Mouse (Mus musculus) hindbrain, embryonic 13.5 days (tissue): ENCODE results near the gene Mrps12. TPM values are rescaled to one million over a fixed set of nuclear protein-coding genes. Genes with fewer than 3 reads are reported as not detected.

Experiments used
- ATAC-seq: fragments of 200-750 bp; cut with Nextera tagmentation; 2 replicates; pipeline ENCODE4 v1.8.0; 2017; ENCODE audit warnings: moderate TSS enrichment; ENCODE audit not compliant: low FRiP score
- H3K27ac ChIP-seq: fragments of 300-500 bp; sonication (generic); 2 replicates; pipeline ENCODE4 v1.5.1; 2015; ENCODE audit warnings: inconsistent platforms, mild to moderate bottlenecking, moderate library complexity
- H3K27me3 ChIP-seq: fragments of 300-500 bp; sonication (generic); 2 replicates; pipeline ENCODE4 v1.6.1; 2015; ENCODE audit warnings: mild to moderate bottlenecking, inconsistent platforms
- H3K36me3 ChIP-seq: fragments of 300-500 bp; sonication (generic); 2 replicates; pipeline ENCODE4 v1.6.1; 2015; ENCODE audit warnings: mild to moderate bottlenecking, inconsistent platforms
- H3K4me1 ChIP-seq: fragments of 300-500 bp; sonication (generic); replicated peaks from 2 replicates; pipeline ENCODE4 v1.6.1; 2015; ENCODE audit warnings: inconsistent platforms
- H3K4me2 ChIP-seq: fragments of 300-500 bp; sonication (generic); 2 replicates; pipeline ENCODE4 v1.6.1; 2015; ENCODE audit warnings: inconsistent platforms, mild to moderate bottlenecking, moderate library complexity
- H3K4me3 ChIP-seq: fragments of 300-500 bp; sonication (generic); 2 replicates; pipeline ENCODE4 v1.5.1; 2015; ENCODE audit warnings: mild to moderate bottlenecking, inconsistent platforms
- H3K9ac ChIP-seq: fragments of 300-500 bp; sonication (generic); 2 replicates; pipeline ENCODE4 v1.6.1; 2015; ENCODE audit warnings: mild to moderate bottlenecking, inconsistent platforms
- H3K9me3 ChIP-seq: fragments of 300-500 bp; sonication (generic); 2 replicates; pipeline ENCODE4 v1.6.1; 2016; ENCODE audit warnings: inconsistent platforms
- WGBS: fragments of 180-500 bp; shearing (Covaris S2); methylation state at CpG from one replicate; pipeline ENCODE4 v1.1.7; 2015; 5-methylcytosine and 5-hydroxymethylcytosine counted together
- polyA plus RNA-seq: library from polyadenylated mRNA; unstranded; fragments of >200 nt; fragmentation: Nextera tagmentation; extraction: Ambion mirVana; gene quantifications from 2 replicates; pipeline ENCODE4 v1.2.1, GENCODE M21; 2015

Gene Mrps12
- polyA plus RNA-seq, 1 experiment from 2014 or later, result 114 TPM

DNA sequence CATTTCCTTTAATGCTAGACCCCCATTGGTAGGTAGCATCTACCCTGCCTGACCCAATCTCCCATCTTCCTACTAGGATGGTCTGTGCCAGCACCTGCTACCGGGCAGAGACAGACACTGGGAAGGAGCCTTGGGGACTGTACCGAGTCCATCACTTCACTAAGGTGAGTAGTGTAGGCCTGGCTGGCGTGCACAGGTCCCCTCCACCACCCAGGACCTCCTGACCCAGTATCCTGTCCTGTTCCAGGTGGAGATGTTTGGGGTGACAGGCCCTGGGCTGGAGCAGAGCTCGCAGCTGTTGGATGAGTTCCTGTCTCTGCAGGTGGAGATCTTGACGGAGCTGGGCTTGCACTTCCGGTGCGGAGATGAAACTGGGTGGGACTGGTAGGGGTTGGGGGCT lies 8.3 kb upstream of the Mrps12 start:
- no peaks in the 10 kb centered on the region for H3K9me3 ChIP-seq
- peaks cover 49% of the 10 kb centered on the region for H3K36me3 ChIP-seq
- no peak overlapping the region for H3K4me3 ChIP-seq
- H3K4me2 ChIP-seq, result no peak overlapping the region
- H3K27me3 ChIP-seq, result no peaks in the 10 kb centered on the region
- over 99% methylated on average over 7 of the region's 7 CpGs for WGBS
- no peak overlapping the region for H3K9ac ChIP-seq
- H3K27ac ChIP-seq, result no peak overlapping the region
- no peaks in the 10 kb centered on the region; the same call in 1 of the 2 replicates for H3K4me1 ChIP-seq
- no peak for ATAC-seq

DNA sequence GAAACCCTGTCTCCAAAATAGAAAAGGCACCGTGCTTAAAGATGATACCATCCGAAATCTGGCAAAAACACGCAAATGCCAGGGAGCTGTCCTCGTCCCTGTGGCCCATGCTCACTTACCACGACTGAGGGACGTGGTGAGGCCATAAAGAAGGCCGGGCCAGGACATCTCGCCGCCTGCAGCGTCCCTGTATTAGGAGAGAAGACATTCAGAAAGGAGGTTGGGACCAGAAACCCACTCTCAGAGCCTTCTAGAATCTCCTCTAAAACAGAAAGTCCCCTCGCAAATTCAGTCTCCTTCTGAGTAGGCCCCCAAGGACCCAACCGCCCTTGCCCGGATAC lies 282 bp downstream of the Mrps12 start:
- Histone ChIP-seq H3K4me1 (peaks cover 15% of the 10 kb centered on the region), H3K4me2 (peak overlapping the region; percentile 93), H3K9ac (peak overlapping the region; percentile 91), H3K27me3 (no peaks in the 10 kb centered on the region), H3K4me3 (peak overlapping the region; percentile 68), H3K36me3 (peaks cover 50% of the 10 kb centered on the region), H3K27ac (peak overlapping the region; percentile 80), H3K9me3 (no peaks in the 10 kb centered on the region)
- peak; percentile 34 for ATAC-seq
- WGBS, result under 1% methylated on average over 13 of the region's 13 CpGs

DNA sequence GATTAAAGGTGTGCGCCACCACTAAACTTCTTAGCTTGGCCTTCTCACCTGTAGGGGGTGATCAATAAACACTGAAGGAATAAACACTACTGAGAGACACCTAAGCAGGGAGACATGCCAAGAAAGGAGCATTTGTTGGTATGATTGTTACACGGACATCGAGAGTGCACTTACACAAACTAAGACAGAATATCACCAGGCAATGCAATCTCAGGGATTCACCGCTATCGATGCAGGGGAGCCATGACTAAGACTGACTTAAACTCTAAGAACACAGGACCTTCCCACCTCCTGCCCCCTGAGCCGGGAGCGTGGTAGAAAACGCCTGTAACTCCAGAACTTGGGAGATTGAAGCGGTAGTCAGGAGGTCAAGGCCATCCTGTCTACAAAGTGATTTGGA lies 671 bp downstream of the Mrps12 start:
- no peak for ATAC-seq
- 40% methylated on average over 9 of the region's 9 CpGs for WGBS
- peak overlapping the region; percentile 80 for H3K27ac ChIP-seq

DNA sequence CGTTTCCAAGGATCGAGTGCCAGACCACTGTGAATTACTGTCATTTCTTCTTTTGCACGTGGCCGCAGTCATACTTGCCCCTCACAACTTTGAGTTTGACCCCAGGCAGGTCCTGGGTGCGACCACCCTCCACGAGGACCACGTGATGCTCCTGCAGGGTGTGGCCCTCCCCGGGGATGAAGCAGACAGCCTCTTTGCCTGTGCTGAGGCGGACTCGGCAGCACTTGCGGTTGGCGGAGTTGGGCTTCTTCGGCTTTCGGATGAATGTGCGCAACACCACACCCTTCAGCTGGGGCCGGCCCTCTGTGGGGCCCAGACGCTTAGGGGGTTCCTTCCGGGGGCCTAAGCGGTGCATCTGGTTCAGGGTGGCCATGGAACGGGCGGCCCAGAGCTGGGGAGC lies 1.8 kb downstream of the Mrps12 start:
- 95% methylated on average over 21 of the region's 21 CpGs for WGBS

More for the DNA sequence above, 671 bp downstream of the Mrps12 start:
- Histone ChIP-seq H3K9ac (peak overlapping the region; percentile 91), H3K4me1 (peaks cover 15% of the 10 kb centered on the region), H3K36me3 (peaks cover 48% of the 10 kb centered on the region), H3K27me3 (no peaks in the 10 kb centered on the region), H3K4me3 (peak overlapping the region; percentile 68), H3K9me3 (no peaks in the 10 kb centered on the region), H3K4me2 (peak overlapping the region; percentile 93)

DNA sequence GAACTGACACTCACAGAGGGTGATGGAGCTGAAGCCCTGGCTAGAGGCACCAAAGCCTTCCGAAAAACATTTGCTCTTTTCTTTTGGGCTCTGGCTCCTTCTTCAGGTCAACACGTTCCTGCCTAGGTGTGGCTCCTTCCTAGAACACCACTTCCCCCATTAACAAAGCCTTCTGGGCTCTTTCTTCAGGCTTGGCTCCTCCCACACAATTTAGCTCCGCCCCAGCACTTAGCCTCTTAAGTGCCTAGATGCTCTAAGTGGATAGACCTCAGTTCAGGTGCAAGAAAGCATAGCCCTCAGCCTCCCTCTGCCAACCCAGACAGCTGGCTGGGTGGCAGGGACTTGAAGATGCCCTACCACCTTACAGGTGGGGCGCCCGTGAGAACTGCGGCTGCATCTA lies 5.9 kb downstream of the Mrps12 start:
- ATAC-seq, result no peak
- H3K36me3 ChIP-seq, result peaks cover 37% of the 10 kb centered on the region
- WGBS, result 82% methylated on average over 6 of the region's 6 CpGs
- peaks cover 12% of the 10 kb centered on the region for H3K4me1 ChIP-seq
- no peak overlapping the region for H3K9ac ChIP-seq
- H3K27ac ChIP-seq, result no peak overlapping the region
- H3K4me3 ChIP-seq, result no peak overlapping the region
- peaks cover 6% of the 10 kb centered on the region; the same call in 1 of the 2 replicates for H3K9me3 ChIP-seq
- peaks cover 27% of the 10 kb centered on the region for H3K27me3 ChIP-seq
- no peak overlapping the region for H3K4me2 ChIP-seq

More for the DNA sequence above, 1.8 kb downstream of the Mrps12 start:
- no peak overlapping the region for H3K9ac ChIP-seq
- no peak overlapping the region for H3K4me3 ChIP-seq
- H3K4me2 ChIP-seq, result no peak overlapping the region
- H3K9me3 ChIP-seq, result no peaks in the 10 kb centered on the region
- peaks cover 38% of the 10 kb centered on the region for H3K36me3 ChIP-seq
- H3K27ac ChIP-seq, result no peak overlapping the region
- peaks cover 15% of the 10 kb centered on the region for H3K4me1 ChIP-seq
- no peak for ATAC-seq
- H3K27me3 ChIP-seq, result no peaks in the 10 kb centered on the region

DNA sequence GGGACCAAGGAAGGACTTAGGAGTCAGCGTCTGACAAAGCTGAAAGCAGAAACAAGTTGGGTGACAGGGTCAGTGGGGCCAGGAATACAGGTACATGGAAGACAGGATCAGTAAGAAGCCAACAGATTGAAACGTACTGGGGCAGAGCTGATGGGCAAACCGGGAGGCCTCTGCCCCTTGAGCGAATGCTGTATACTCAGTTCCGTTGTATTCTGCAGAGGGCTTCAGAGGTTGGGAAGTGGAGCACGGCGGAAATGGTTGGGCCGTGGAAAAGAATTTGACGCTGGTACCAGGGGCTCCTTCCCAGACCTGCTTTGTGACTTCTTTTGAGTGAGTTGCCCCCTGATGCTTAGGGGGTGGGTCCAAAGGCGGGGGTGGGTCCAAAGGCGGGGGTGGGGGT lies 8.4 kb downstream of the Mrps12 start:
- peak overlapping the region; percentile 62 for H3K4me2 ChIP-seq
- 10% methylated on average over 11 of the region's 11 CpGs for WGBS
- H3K9ac ChIP-seq, result peak overlapping the region; percentile 70; the same call in 1 of the 2 replicates
- no peak overlapping the region for H3K27ac ChIP-seq
- H3K4me3 ChIP-seq, result peak overlapping the region; percentile 45
- H3K9me3 ChIP-seq, result peaks cover 6% of the 10 kb centered on the region; the same call in 1 of the 2 replicates
- peaks cover 15% of the 10 kb centered on the region for H3K4me1 ChIP-seq
- H3K36me3 ChIP-seq, result peaks cover 19% of the 10 kb centered on the region
- no peak; the same call in none of the 2 replicates for ATAC-seq
- peaks cover 27% of the 10 kb centered on the region for H3K27me3 ChIP-seq

DNA sequence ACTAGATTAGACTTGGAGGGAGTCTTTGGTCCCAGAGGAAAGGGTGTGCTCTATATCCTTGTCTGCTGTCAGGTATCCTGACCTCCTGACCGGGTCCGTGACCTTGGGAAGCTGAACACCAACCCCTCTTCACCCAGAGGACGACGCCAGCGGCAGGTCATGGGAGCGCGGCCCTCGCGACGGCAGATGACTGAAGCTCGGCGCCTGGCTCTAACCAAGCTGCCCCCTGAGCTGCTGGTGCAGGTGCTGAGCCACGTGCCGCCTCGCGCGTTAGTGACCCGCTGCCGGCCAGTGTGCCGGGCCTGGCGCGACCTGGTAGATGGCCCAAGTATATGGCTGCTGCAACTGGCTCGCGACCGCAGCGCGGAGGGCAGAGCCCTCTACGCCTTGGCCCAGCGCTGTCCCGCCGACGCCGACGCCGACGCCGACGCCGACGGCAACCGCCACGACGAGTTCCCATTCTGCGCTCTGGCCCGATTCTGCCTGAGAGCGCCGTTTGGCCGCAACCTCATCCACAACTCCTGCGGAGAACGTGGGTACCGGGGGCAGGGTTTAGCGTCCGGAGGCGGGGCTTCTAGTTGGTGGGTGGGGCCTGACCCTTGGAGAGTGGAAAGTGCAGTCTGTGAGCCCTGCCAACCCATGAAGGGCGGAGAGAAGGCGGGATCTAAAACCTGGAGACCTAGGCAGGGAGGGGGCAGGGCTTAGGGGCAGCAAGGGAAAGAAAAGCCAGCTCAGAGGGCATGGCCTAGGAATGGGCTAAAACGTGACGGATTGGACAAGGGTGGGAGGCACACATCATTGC lies 9.1 kb downstream of the Mrps12 start:
- Histone ChIP-seq H3K27me3 (peaks cover 27% of the 10 kb centered on the region), H3K9ac (peak overlapping the region; percentile 70), H3K36me3 (peaks cover 14% of the 10 kb centered on the region), H3K4me3 (peak overlapping the region; percentile 45), H3K4me1 (peaks cover 22% of the 10 kb centered on the region), H3K27ac (no peak overlapping the region), H3K4me2 (peak overlapping the region; percentile 62), H3K9me3 (peaks cover 6% of the 10 kb centered on the region; the same call in 1 of the 2 replicates)
- ATAC-seq, result peak; percentile 70
- 3% methylated on average over 58 of the region's 58 CpGs for WGBS

DNA sequence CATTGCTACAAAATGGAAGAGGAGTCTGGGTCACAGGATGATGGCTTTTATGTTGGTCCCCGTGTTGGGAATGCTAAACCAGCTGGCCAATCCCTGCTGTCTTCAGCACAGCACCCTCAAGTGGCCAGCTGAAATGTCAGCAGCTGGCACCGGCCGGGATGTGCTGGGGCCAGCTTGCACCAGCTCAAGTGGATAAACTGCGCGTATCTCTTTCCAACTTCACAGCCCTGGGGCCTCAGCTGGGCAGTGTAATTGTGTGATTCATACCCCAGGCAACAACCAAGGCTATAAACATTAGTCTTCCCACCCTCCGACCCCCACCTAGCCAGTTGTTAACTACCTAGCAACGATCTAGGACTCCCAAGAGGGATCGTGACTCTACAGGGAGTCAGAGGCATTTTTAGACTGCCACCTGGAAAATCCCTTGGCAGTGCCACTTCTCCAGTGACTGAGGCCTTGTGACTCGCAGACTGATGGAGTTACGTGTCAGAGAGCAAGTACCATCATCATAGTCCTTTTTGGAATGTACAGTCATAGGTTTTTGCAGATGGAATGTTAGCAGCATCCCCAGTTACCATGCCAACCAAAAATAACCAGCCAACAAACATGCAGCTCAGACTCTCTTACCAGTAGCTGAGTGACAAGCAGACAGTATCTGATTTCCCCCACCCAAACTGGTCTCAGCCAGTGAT lies 13.8 kb downstream of the Mrps12 start:
- no peak for ATAC-seq
- no peak overlapping the region for H3K4me2 ChIP-seq
- no peak overlapping the region for H3K4me3 ChIP-seq
- no peaks in the 10 kb centered on the region for H3K36me3 ChIP-seq
- peaks cover 21% of the 10 kb centered on the region for H3K4me1 ChIP-seq
- no peak overlapping the region for H3K9ac ChIP-seq
- H3K27ac ChIP-seq, result no peak overlapping the region
- WGBS, result 43% methylated on average over 10 of the region's 10 CpGs
- H3K27me3 ChIP-seq, result peaks cover 17% of the 10 kb centered on the region
- peaks cover 6% of the 10 kb centered on the region; the same call in 1 of the 2 replicates for H3K9me3 ChIP-seq

DNA sequence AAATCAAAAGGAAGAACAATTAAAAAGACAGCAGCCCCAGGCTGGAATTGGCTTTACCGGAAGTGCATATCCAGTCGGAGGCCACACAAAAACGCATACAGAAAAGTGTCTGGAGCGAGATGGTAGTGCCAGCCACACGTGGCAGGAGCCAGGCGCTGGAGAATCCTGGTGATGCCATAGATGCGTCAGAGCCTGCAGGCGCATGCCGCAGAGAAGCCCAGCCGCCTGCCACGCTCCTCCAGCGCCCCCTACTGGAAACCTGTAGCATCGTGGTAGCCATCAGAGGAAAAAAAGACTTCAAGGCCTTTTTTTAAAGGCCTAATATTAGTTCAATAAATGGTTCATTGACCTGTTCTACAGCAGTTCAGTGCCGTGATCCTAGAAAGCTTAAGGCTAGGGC lies 15.0 kb downstream of the Mrps12 start:
- ATAC-seq, result no peak
- Histone ChIP-seq H3K4me2 (peak overlapping the region; percentile 34; the same call in 1 of the 2 replicates), H3K4me1 (peaks cover 14% of the 10 kb centered on the region), H3K27me3 (peaks cover 5% of the 10 kb centered on the region), H3K4me3 (no peak overlapping the region), H3K27ac (no peak overlapping the region), H3K9ac (0 out of 2 replicates have a peak overlapping the region, but pooled peaks have one; percentile 35), H3K36me3 (no peaks in the 10 kb centered on the region), H3K9me3 (peaks cover 6% of the 10 kb centered on the region; the same call in 1 of the 2 replicates)
- WGBS, result 8% methylated on average over 14 of the region's 14 CpGs

DNA sequence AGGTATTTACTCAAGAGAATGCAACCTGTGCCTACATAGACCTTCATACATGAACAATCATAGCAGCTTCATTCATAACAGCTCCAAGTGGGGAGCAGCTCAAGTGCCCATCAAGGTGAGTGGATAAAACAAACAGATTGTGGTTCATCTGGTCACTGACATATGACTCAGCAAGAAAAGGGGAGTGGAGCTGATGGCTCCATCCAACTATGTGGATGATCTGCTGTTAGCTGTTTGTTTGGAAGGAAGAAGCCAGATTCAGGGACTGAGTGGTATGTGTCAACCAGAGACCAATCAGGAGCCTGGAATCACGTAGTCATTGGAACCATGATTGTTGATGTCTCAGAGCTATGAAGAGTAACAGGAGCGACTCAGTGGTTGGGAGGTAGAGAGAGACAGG lies 17.0 kb downstream of the Mrps12 start:
- Histone ChIP-seq H3K27me3 (no peaks in the 10 kb centered on the region), H3K4me3 (no peak overlapping the region), H3K9me3 (no peaks in the 10 kb centered on the region), H3K9ac (no peak overlapping the region), H3K27ac (no peak overlapping the region), H3K4me2 (no peak overlapping the region), H3K4me1 (peaks cover 14% of the 10 kb centered on the region), H3K36me3 (no peaks in the 10 kb centered on the region)
- ATAC-seq, result no peak
- 93% methylated on average over 2 of the region's 2 CpGs for WGBS

DNA sequence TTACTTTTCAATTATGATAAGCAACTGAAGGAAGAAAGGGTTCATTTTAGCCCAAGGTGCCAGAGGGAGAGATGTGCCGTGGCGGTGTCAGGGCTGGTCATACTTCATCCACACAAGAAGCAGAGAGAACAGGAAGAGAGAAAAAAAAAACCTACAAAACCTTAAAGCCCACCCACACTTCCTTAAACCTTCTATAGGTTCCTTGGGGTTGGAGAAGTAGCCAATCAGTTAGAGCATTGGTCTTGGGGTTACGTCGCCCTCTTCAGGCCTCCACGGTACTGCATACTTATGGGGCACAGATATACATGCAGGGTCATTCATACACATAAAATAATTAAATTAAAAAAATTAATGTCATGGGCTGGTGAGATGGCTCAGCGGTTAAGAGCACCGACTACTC lies 19.5 kb downstream of the Mrps12 start:
- Histone ChIP-seq H3K4me2 (no peak overlapping the region), H3K4me1 (peaks cover 4% of the 10 kb centered on the region; the same call in 1 of the 2 replicates), H3K4me3 (no peak overlapping the region), H3K27ac (no peak overlapping the region), H3K36me3 (no peaks in the 10 kb centered on the region), H3K27me3 (no peaks in the 10 kb centered on the region), H3K9me3 (no peaks in the 10 kb centered on the region), H3K9ac (no peak overlapping the region)
- no peak for ATAC-seq
- 89% methylated on average over 7 of the region's 7 CpGs for WGBS

DNA sequence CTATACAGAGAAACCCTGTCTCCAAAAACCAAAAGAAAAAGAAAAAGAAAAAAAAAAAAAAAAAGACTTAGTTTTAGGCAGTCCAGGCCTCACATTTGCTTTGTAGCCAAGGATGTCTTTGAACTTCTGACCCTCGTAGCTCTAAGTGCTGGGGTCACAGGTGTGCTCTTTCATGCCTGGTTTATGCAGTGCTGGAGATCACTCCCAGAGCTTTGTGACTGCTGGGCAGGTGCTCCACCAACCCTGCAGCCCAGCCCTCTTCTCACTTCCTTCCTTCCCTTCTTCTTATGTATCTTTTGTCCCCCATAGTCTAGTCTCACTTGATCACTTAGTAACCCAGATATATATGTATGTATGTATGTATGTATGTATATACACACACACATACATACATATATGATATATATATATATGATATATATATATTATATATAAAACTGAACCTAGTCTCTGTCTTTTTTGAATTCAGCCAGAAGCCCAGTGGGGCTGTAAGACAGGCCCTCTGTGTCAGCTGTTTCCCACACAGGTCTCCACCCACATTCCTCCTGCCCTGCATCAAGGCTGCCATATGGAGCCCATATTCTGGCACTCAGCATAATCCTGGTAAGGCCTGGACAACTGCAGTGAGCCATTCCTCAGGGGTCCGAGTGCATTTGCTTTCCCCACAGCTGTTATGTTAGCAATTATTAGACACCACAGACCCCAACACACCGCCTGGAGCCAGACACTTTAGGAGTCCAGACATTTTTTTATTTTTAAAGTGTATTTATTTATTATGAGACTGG lies 20.7 kb downstream of the Mrps12 start:
- H3K27ac ChIP-seq, result no peak overlapping the region
- H3K9me3 ChIP-seq, result no peaks in the 10 kb centered on the region
- H3K4me1 ChIP-seq, result peaks cover 8% of the 10 kb centered on the region
- no peaks in the 10 kb centered on the region for H3K36me3 ChIP-seq
- H3K4me3 ChIP-seq, result no peak overlapping the region
- no peak for ATAC-seq
- H3K9ac ChIP-seq, result no peak overlapping the region
- H3K4me2 ChIP-seq, result no peak overlapping the region
- WGBS, result 68% methylated on average over 3 of the region's 3 CpGs
- no peaks in the 10 kb centered on the region for H3K27me3 ChIP-seq
